Mouse (Mus musculus): ENCODE data around the gene Exoc6b. TPM values are rescaled to one million over a fixed set of nuclear protein-coding genes. Genes with fewer than 3 reads are reported as not detected.
"Not testable (repeated sequence)": the region's sequence is repeated elsewhere in the genome, so short reads cannot be mapped to it uniquely, and the experiment has no call there.

Gene Exoc6b
- total and polyA plus RNA-seq, 3 experiments: 6.2 to 20.8 (median 15.6) TPM

DNA sequence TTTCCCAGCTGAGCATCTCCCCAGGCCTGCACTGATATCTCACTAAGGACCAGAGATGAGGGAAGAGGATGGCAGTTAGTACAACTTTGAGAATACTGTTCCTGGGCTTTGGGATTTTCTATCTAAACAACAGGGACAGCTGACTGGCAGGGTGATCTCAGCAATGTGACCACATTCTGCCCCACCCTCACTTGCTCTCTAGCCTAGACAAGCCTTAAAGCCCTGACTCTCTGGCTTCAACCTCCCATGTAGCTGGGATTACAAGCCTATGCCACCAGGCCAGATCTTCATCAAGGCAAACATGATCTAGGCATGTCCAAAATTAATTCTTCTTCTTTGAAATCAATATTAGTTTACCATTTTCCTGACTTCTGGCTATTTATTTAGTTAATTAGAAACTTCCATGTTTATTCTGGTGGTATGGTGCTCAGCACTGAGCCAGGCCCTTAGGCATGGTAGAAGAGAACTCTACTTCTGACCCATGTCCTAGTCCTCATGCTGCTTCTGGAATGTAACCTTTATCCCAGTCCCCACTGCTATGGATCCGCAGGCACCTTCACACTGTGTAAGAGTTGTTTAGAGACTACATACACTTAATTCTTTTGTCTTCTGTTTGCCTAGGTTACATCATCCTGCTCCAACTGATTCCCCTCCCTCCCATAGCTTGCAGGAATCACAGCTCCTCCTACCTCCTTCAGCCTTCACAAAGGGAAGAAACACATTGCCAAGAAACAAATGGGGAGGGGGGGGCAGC is 468.0 kb downstream of the Exoc6b start:
- DNase-seq: peak in 1 of 2 experiments; percentile 4
- TF ChIP-seq POLR2A (IDR thresholded peaks at IDR 0.05; ENCODE audit: insufficient read depth, low read depth, low read length) (no peak), EP300 (IDR thresholded peaks at IDR 0.05; ENCODE audit: insufficient read depth, low read depth, low read length) (no peak), CTCF (IDR thresholded peaks at IDR 0.05) (no peak)
- Histone ChIP-seq H3K27me3 (ENCODE audit: control insufficient read depth, insufficient read depth, low read length) (no peaks in the 10 kb centered on the region), H3K4me3 (no peak overlapping the region), H3K4me1 (ENCODE audit: control insufficient read depth, insufficient read depth, low read length) (no peaks in the 10 kb centered on the region), H3K27ac (no peak overlapping the region), H3K36me3 (ENCODE audit: control insufficient read depth, insufficient read depth, low read length) (no peaks in the 10 kb centered on the region; the same call in 1 of the 2 replicates), H3K9ac (ENCODE audit: low read depth, low read length) (no peak overlapping the region), H3K79me2 (replicated peaks; ENCODE audit: control insufficient read depth, insufficient read depth, low read length) (no peaks in the 10 kb centered on the region)
- 24% methylated on average over 1 of the region's 1 CpGs for WGBS
- intact Hi-C loops (cut with DNase I): no loop called here

GRCm38 (mm10) chr6:84599296-84599695 is 470.0 kb downstream of the Exoc6b start:
- 88% methylated on average over 3 of the region's 3 CpGs for WGBS
- H3K27me3 ChIP-seq (ENCODE audit: control insufficient read depth, insufficient read depth, low read length); H3K79me2 ChIP-seq (replicated peaks; ENCODE audit: control insufficient read depth, insufficient read depth, low read length); H3K9ac ChIP-seq (ENCODE audit: low read depth, low read length); H3K4me3 ChIP-seq; H3K4me1 ChIP-seq (ENCODE audit: control insufficient read depth, insufficient read depth, low read length); H3K36me3 ChIP-seq (ENCODE audit: control insufficient read depth, insufficient read depth, low read length); H3K27ac ChIP-seq; intact Hi-C loops (cut with DNase I): not testable (repeated sequence)
- peak in 1 of 2 experiments; percentile 13 for DNase-seq

GRCm38 (mm10) chr6:84598725-84599124 is 470.6 kb downstream of the Exoc6b start:
- Histone ChIP-seq H3K4me3 (no peak overlapping the region), H3K9ac (ENCODE audit: low read depth, low read length) (no peak overlapping the region), H3K27me3 (ENCODE audit: control insufficient read depth, insufficient read depth, low read length) (no peaks in the 10 kb centered on the region), H3K79me2 (replicated peaks; ENCODE audit: control insufficient read depth, insufficient read depth, low read length) (no peaks in the 10 kb centered on the region), H3K4me1 (ENCODE audit: control insufficient read depth, insufficient read depth, low read length) (no peaks in the 10 kb centered on the region), H3K27ac (no peak overlapping the region), H3K36me3 (ENCODE audit: control insufficient read depth, insufficient read depth, low read length) (no peaks in the 10 kb centered on the region; the same call in 1 of the 2 replicates)
- DNase-seq: peak in 1 of 2 experiments; percentile 13
- WGBS: 86% methylated on average over 3 of the region's 3 CpGs
- TF ChIP-seq CTCF (IDR thresholded peaks at IDR 0.05): no peak
- TF ChIP-seq POLR2A (IDR thresholded peaks at IDR 0.05; ENCODE audit: insufficient read depth, low read depth, low read length): no peak
- no peak for TF ChIP-seq EP300 (IDR thresholded peaks at IDR 0.05; ENCODE audit: insufficient read depth, low read depth, low read length)
- intact Hi-C loops (cut with DNase I): no loop called here

- WGBS: 76% methylated on average over 3 of the region's 3 CpGs
- H3K27ac ChIP-seq: no peak overlapping the region
- peak in 1 of 2 experiments; percentile 4 for DNase-seq
- no peaks in the 10 kb centered on the region for H3K79me2 ChIP-seq (replicated peaks; ENCODE audit: control insufficient read depth, insufficient read depth, low read length)
- no peak for TF ChIP-seq POLR2A (IDR thresholded peaks at IDR 0.05; ENCODE audit: insufficient read depth, low read depth, low read length)
- TF ChIP-seq EP300 (IDR thresholded peaks at IDR 0.05; ENCODE audit: insufficient read depth, low read depth, low read length): no peak
- TF ChIP-seq CTCF (IDR thresholded peaks at IDR 0.05): no peak
- H3K27me3 ChIP-seq (ENCODE audit: control insufficient read depth, insufficient read depth, low read length): no peaks in the 10 kb centered on the region
- H3K36me3 ChIP-seq (ENCODE audit: control insufficient read depth, insufficient read depth, low read length): no peaks in the 10 kb centered on the region
- H3K4me1 ChIP-seq (ENCODE audit: control insufficient read depth, insufficient read depth, low read length): peaks cover 8% of the 10 kb centered on the region
- no peak overlapping the region for H3K9ac ChIP-seq (ENCODE audit: low read depth, low read length)
- no peak overlapping the region for H3K4me3 ChIP-seq
- intact Hi-C loops (cut with DNase I): loop anchor here (5.0 kb wide), 2 partner anchors 272 to 318 kb away; no protein-coding TSS in a partner anchor
These were observed 474.7 kb downstream of the Exoc6b start for GRCm38 (mm10) chr6:84594626-84595025.

GRCm38 (mm10) chr6:84593693-84594092 is 475.6 kb downstream of the Exoc6b start, which contains the start of gene Cyp26b1:
Gene Cyp26b1, minus strand, starts transcription at chr6:84593908.
- H3K79me2 ChIP-seq (replicated peaks; ENCODE audit: control insufficient read depth, insufficient read depth, low read length): no peaks in the 10 kb centered on the region
- TF ChIP-seq CTCF (IDR thresholded peaks at IDR 0.05): no peak
- TF ChIP-seq POLR2A (IDR thresholded peaks at IDR 0.05; ENCODE audit: insufficient read depth, low read depth, low read length): no peak
- no peak for TF ChIP-seq EP300 (IDR thresholded peaks at IDR 0.05; ENCODE audit: insufficient read depth, low read depth, low read length)
- no peak within 1 kb of the TSS for H3K4me3 ChIP-seq
- no peaks in the 10 kb centered on the region for H3K36me3 ChIP-seq (ENCODE audit: control insufficient read depth, insufficient read depth, low read length)
- H3K9ac ChIP-seq (ENCODE audit: low read depth, low read length): no peak within 1 kb of the TSS
- no peak within 1 kb of the TSS for H3K27ac ChIP-seq
- peak in 1 of 2 experiments; percentile 13 for DNase-seq
- peaks cover 10% of the 10 kb centered on the region for H3K4me1 ChIP-seq (ENCODE audit: control insufficient read depth, insufficient read depth, low read length)
- intact Hi-C loops (cut with DNase I): loop anchor here (5.0 kb wide), 2 partner anchors 271 to 319 kb away; no protein-coding TSS in a partner anchor
- H3K27me3 ChIP-seq (ENCODE audit: control insufficient read depth, insufficient read depth, low read length): 0 out of 2 replicates have a peak, but pooled peaks cover 3% of the 10 kb centered on the region
- 90% methylated on average over 10 of the region's 10 CpGs for WGBS

Data from heart, adult 2 months (tissue).